Mouse (Mus musculus) Patski (cell line): Measurements from ENCODE around the gene Acbd7. TPM values are rescaled to one million over a fixed set of nuclear protein-coding genes. Genes with fewer than 3 reads are reported as not detected.
A peak's percentile ranks its signal among the peaks of the same experiment; 100 is the strongest.

Experiments used
- ATAC-seq: fragments of 100-300 bp; one replicate; pipeline ENCODE4 v1.8.0; 2021
- CTCF ChIA-PET: fragments of 350-600 bp; sonication (Branson Sonifier 250); formaldehyde crosslinking; loops from one replicate; lab custom pipeline; 2022; ENCODE audit warnings: inconsistent platforms; lab: Charles Lee
- POLR2A ChIA-PET: fragments of 350-600 bp; sonication (Branson Sonifier 250); formaldehyde crosslinking; loops from one replicate; lab custom pipeline; 2022; ENCODE audit warnings: antibody characterized with exemption, inconsistent platforms; lab: Charles Lee
- DNase-seq: peaks from one replicate; pipeline ENCODE4 v3.0.0-alpha.2; 2011; ENCODE audit warnings: low read depth, low spot score
- H3K27me3 ChIP-seq: fragments of 371-371 bp; one replicate; pipeline ENCODE4 v1.5.1; 2021
- CTCF ChIP-seq: fragments of 100-300 bp; IDR thresholded peaks from one replicate; pipeline ENCODE4 v1.5.1; 2021
- in situ Hi-C: fragments of 300-500 bp; cut with MboI; formaldehyde crosslinking; loops from 3 replicates; pipeline ENCODE4 v1.11.1; 2018; ENCODE audit warnings: low pct_unique_long_range_greater_than_20kb, mixed read lengths
- polyA plus RNA-seq: library from polyadenylated mRNA; unstranded; gene quantifications from one replicate; pipeline ENCODE4 v1.2.3, GENCODE M21; 2021

Acbd7 gene
- polyA plus RNA-seq = 4.9 TPM

- ATAC-seq (peak; percentile 78), DNase-seq (no peak)
- no peaks in the 10 kb centered on the region for H3K27me3 ChIP-seq
- no peak for TF ChIP-seq CTCF
- ChIA-PET POLR2A (no interaction called here), CTCF (interaction anchor here (0.8 kb wide), 1 partner anchor 49 kb away, joined by 4 read pairs; no protein-coding TSS in a partner anchor)
- in situ Hi-C loops = no loop called here
Measured at GRCm38 (mm10) chr2:3335611-3336301, at the start of gene Acbd7. Gene Acbd7, plus strand, starts transcription at chr2:3336168.

- DNase-seq (no peak), ATAC-seq (no peak)
- in situ Hi-C loops = no loop called here
- ChIA-PET CTCF (interaction anchor here (0.6 to 1.7 kb wide), 5 partner anchors 9 to 50 kb away, joined by 3 to 5 read pairs (median 3); partner anchors contain the start of gene Acbd7), POLR2A (no interaction called here)
- TF ChIP-seq CTCF = no peak
- no peaks in the 10 kb centered on the region for H3K27me3 ChIP-seq
Measured at GRCm38 (mm10) chr2:3286243-3286642, 49.7 kb upstream of the Acbd7 start.

- DNase-seq (no peak), ATAC-seq (no peak)
- TF ChIP-seq CTCF = no peak
- in situ Hi-C loops = no loop called here
- no peaks in the 10 kb centered on the region for H3K27me3 ChIP-seq
- ChIA-PET POLR2A (no interaction called here), CTCF (interaction anchor here (0.6 kb wide), 1 partner anchor 37 kb away, joined by 3 read pairs; no protein-coding TSS in a partner anchor)
Measured at GRCm38 (mm10) chr2:3289581-3289980, 46.4 kb upstream of the Acbd7 start.

- H3K27me3 ChIP-seq = no peaks in the 10 kb centered on the region
- no peak for ATAC-seq
- TF ChIP-seq CTCF = no peak
- DNase-seq = no peak
- in situ Hi-C loops = no loop called here
- POLR2A ChIA-PET = no interaction called here
- CTCF ChIA-PET = interaction anchor here (1.9 kb wide), 1 partner anchor 15 kb away, joined by 5 read pairs; no protein-coding TSS in a partner anchor
Measured at GRCm38 (mm10) chr2:3292170-3292569, 43.8 kb upstream of the Acbd7 start.

GRCm38 (mm10) chr2:3295826-3296225, 40.1 kb upstream of the Acbd7 start:
- in situ Hi-C loops = no loop called here
- H3K27me3 ChIP-seq = no peaks in the 10 kb centered on the region
- ATAC-seq (no peak), DNase-seq (no peak)
- ChIA-PET POLR2A (no interaction called here), CTCF (interaction anchor here (1.1 to 1.7 kb wide), 2 partner anchors 12 to 32 kb away, joined by 3 to 4 read pairs; no protein-coding TSS in a partner anchor)
- TF ChIP-seq CTCF = no peak

- ChIA-PET POLR2A (no interaction called here), CTCF (interaction anchor here (0.7 to 1.6 kb wide), 5 partner anchors 8 to 24 kb away, joined by 3 to 4 read pairs (median 3); no protein-coding TSS in a partner anchor)
- in situ Hi-C loops = no loop called here
- TF ChIP-seq CTCF = no peak
- DNase-seq (no peak), ATAC-seq (peak; percentile 76)
- H3K27me3 ChIP-seq = no peaks in the 10 kb centered on the region
Measured at GRCm38 (mm10) chr2:3305426-3306025, 30.4 kb upstream of the Acbd7 start.

GRCm38 (mm10) chr2:3323132-3323531, 12.8 kb upstream of the Acbd7 start:
- ChIA-PET POLR2A (interaction anchor here (1.2 kb wide), 1 partner anchor 12 kb away, joined by 4 read pairs; no protein-coding TSS in a partner anchor), CTCF (interaction anchor here (0.8 to 1.5 kb wide), 6 partner anchors 9 to 91 kb away, joined by 3 to 5 read pairs (median 4); partner anchors contain the start of gene Rpp38)
- TF ChIP-seq CTCF = no peak
- ATAC-seq = no peak
- no peak for DNase-seq
- in situ Hi-C loops = no loop called here
- no peaks in the 10 kb centered on the region for H3K27me3 ChIP-seq

GRCm38 (mm10) chr2:3324381-3325130, 11.4 kb upstream of the Acbd7 start:
- no peaks in the 10 kb centered on the region for H3K27me3 ChIP-seq
- ATAC-seq (no peak), DNase-seq (no peak)
- ChIA-PET CTCF (interaction anchor here (0.9 to 1.1 kb wide), 2 partner anchors 13 to 89 kb away, joined by 3 read pairs; no protein-coding TSS in a partner anchor), POLR2A (no interaction called here)
- in situ Hi-C loops = no loop called here
- TF ChIP-seq CTCF = no peak

- DNase-seq (no peak), ATAC-seq (no peak)
- H3K27me3 ChIP-seq = no peaks in the 10 kb centered on the region
- in situ Hi-C loops = no loop called here
- CTCF ChIA-PET = interaction anchor here (0.6 to 1.1 kb wide), 4 partner anchors 12 to 41 kb away, joined by 3 read pairs; no protein-coding TSS in a partner anchor
- no peak for TF ChIP-seq CTCF
- POLR2A ChIA-PET = no interaction called here
Measured at GRCm38 (mm10) chr2:3326547-3326946, 9.4 kb upstream of the Acbd7 start.

GRCm38 (mm10) chr2:3327351-3327750, 8.6 kb upstream of the Acbd7 start:
- ChIA-PET CTCF (interaction anchor here (0.6 to 1.1 kb wide), 5 partner anchors 12 to 42 kb away, joined by 3 to 4 read pairs (median 3); no protein-coding TSS in a partner anchor), POLR2A (no interaction called here)
- peak; percentile 93 for TF ChIP-seq CTCF
- no peaks in the 10 kb centered on the region for H3K27me3 ChIP-seq
- in situ Hi-C loops = no loop called here
- peak; percentile 9 for DNase-seq
- peak; percentile 83 for ATAC-seq
